Mouse (Mus musculus) neutrophil, adult 83 days (primary cell): ENCODE results near the gene Il15ra. TPM values are rescaled to one million over a fixed set of nuclear protein-coding genes. Genes with fewer than 3 reads are reported as not detected.

Source experiments
- total RNA-seq, 2 experiments: library from RNA; stranded (reverse); gene quantifications; one replicate each; pipeline ENCODE4 v1.2.4; 2023

Gene Il15ra
- 1 to 10 TPM; 7.3 to 9.5 TPM for total RNA-seq

DNA sequence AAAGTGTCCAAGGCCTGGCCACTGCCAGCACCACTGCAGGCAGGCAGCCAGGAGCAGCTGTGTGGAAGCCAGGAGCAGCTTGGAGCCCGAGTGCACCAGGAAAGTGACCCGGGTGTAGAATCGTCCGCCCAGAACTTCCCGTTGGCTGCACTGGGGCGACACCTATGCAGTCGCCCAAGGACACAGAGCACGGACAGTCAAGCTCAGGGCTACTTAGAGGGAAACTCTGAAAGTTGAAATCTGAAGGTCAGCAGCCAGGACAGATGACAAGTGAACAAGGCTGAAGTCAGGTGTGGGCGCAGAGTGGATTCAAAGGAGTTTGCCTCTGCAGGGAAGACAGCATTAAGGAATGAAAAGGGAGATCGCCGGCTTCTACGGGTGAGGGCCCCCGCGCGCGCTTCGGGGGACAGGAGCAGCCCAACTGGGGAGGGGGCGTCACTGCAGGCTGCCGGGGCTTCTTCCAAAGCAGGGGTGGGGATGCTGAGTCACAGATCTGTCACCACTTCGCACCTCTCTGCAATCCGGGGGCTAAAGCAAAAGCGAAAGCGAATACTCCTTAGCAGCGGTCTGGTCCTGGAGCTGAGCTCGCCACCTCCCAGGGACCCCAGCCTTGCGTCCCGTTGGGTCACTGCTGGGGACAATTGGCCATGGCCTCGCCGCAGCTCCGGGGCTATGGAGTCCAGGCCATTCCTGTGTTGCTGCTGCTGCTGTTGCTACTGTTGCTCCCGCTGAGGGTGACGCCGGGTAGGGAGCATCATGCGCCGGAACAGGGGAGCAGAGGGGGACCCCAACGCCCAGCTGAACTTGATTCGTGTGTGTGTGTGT is at the start of gene Il15ra:
TSS of gene Il15ra (plus strand) at position 90 of the 825 bp plus-strand sequence.

DNA sequence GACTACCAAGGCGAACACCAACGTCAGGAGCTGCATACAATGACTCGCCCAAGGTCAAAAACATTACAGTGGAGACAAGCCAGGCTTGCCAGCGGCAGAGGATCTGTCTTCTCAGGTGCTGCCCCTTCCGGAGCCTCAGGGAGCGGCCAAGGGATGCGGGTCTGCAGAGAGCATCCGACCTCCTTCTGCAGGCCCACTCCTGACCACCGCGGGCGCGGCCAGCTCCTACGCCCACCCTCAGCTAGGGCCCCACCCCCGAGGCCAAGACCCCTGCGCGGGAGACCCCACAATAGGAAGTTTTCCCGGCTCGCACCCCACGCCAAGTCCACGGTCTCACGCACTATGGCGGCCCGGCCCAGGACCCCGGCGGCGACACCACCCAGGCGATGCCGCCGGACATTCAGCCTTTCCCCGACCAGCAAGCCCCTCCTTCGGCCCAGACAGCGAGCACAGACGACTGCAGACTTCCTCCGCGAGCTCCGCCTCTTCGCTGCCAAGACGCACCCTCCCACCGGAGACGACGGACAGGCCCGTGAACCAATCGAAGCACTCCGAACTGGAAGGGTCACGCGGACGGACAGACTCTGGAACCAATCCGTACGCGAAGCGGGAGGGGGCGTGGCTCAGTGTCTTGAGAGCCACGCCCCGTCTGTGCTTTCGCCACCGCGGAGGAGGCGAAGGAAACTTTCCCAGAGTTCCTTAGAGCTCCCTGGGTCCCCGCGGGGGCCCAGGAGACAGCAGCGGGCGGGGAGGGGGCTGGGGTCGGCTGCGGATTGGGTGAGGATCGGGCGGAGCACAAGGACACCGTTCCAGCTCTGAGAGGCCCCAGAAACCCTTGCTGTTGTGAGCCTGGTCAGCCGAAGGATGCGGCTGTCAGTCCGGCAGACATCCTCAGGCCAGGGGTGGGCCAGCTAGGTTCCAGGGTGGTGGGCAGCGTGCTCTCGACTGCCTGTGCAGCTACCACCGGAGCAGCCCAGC is 72.3 kb downstream of the Il15ra start, which contains the start of the genes Fbh1 and Ankrd16:
TSS of gene Fbh1 (minus strand) at position 492 of the 978 bp plus-strand sequence.
TSS of gene Ankrd16 (plus strand) at position 786 of the 978 bp plus-strand sequence.

Other genes with a start within 250 kb of the Il15ra start
- gene Pfkfb3, start 151.2 kb upstream of the Il15ra start, total RNA-seq: 10 to 100 TPM; 57.9 to 59.2 TPM
- gene Rbm17, start 101.1 kb upstream of the Il15ra start, total RNA-seq: 10 to 100 TPM; 74.0 to 90.2 TPM
- not detected for gene Gm17490, start 79.0 kb upstream of the Il15ra start, total RNA-seq
- gene Il2ra, start 62.5 kb upstream of the Il15ra start, total RNA-seq: under 1 TPM; 0.24 to 0.33 TPM
- 10 to 100 TPM; 70.0 to 70.7 TPM for gene Fbh1, start 72.3 kb downstream of the Il15ra start, total RNA-seq
- 10 to 100 TPM; 64.2 to 75.6 TPM for gene Ankrd16, start 72.6 kb downstream of the Il15ra start, total RNA-seq